Mouse (Mus musculus): ENCODE results near the gene Gucy2f. TPM values are rescaled to one million over a fixed set of nuclear protein-coding genes. Genes with fewer than 3 reads are reported as not detected.

The Gucy2f gene
- polyA plus RNA-seq (2021; fragmentation: Nextera tagmentation) = 0.05 TPM in 2 replicates
- long read RNA-seq, experiment 1 = 0 reads
- long read RNA-seq, experiment 2 = 0 reads

GRCm38 (mm10) chrX:142196831-142197230 is at the start of gene Gucy2f:
Gene Gucy2f (minus strand): TSS chrX:142196931.

GRCm38 (mm10) chrX:142226542-142226941 is 29.8 kb upstream of the Gucy2f start, which contains the start of gene Nxt2:
Gene Nxt2 (plus strand): TSS chrX:142226770.

Other genes with a start within 250 kb of the Gucy2f start
- gene Nxt2, start 29.8 kb upstream of the Gucy2f start, polyA plus RNA-seq (2021; fragmentation: Nextera tagmentation) = 36.3 and 44.2 TPM in 2 replicates
- gene Kcne1l, start 109.4 kb upstream of the Gucy2f start, polyA plus RNA-seq (2021; fragmentation: Nextera tagmentation) = 4.9 and 7.0 TPM in 2 replicates
- gene Acsl4, start 193.6 kb upstream of the Gucy2f start, polyA plus RNA-seq (2021; fragmentation: Nextera tagmentation) = 25.0 and 38.2 TPM in 2 replicates